Mouse (Mus musculus) heart, adult 8-10 months (tissue): ENCODE measurements around the gene Cenpq. TPM values are rescaled to one million over a fixed set of nuclear protein-coding genes. Genes with fewer than 3 reads are reported as not detected.

ENCODE experiments used
- total RNA-seq, 4 experiments: library from RNA; stranded (reverse); gene quantifications; 2 replicates each; pipeline ENCODE4 v1.2.4; 2022

Cenpq gene
- total RNA-seq, 4 experiments from 2014 or later, result 5.2 to 7.0 (median 6.3) TPM

Other genes starting within 250 kb of the Cenpq start
- not detected for gene Esp1, start 207.9 kb downstream of the Cenpq start, total RNA-seq
- gene Crisp2, start 128.0 kb downstream of the Cenpq start, total RNA-seq, result not detected
- gene Rhag, start 123.9 kb downstream of the Cenpq start, total RNA-seq, result under 1 TPM in 1 of 4 experiments, not detected in 3; 0.23 TPM
- gene 9130008F23Rik, start 54.5 kb downstream of the Cenpq start, total RNA-seq, result under 1 TPM in 3 of 4 experiments, not detected in 1; 0.25 to 0.84 (median 0.41) TPM
- gene Glyatl3, start 20.7 kb downstream of the Cenpq start, total RNA-seq, result not detected
- gene Mut, start 362 bp downstream of the Cenpq start, total RNA-seq, result 100 to 1,000 TPM; 171 to 198 (median 185) TPM